In the genomic region with DNA sequence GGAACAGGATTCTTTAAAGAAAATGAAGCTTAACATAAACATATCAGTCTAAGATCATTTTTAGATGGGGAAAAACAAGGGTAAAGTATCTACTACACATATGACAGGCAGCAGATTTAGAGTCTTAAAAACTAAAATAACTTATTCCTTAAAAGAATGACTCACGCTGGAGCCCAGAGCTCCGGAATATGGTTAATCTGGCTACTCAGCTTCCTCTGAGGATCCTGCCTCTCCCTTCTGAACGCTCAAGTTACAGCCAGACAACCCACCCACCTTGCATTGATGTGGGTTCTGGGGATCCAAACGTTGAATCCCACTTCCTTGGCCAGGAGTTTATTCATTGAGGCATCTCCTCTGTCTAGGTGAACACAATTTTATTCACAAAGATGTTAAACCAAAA, we compare ENCODE assay signal across 25 mouse cellular contexts. TPM values are rescaled to one million over a fixed set of nuclear protein-coding genes. Genes with fewer than 3 reads are reported as not detected.
"Had no signal": no experiment of that assay in that cellular context is flagged by ENCODE, and none has a peak within 500 bp of the region (broad histone marks: within the 10 kb centered on the region; RNA-seq: fewer than 3 reads in every experiment).

No protein-coding gene starts in this region.

- H3K9me3 ChIP-seq: liver, embryonic 13.5 days; midbrain, embryonic 12.5 days; midbrain, embryonic 15.5 days; neural tube, embryonic 13.5 days had no signal

- H3K36me3 ChIP-seq: liver, embryonic 13.5 days; midbrain, embryonic 12.5 days; midbrain, embryonic 15.5 days; neural tube, embryonic 13.5 days had no signal

- H3K9ac ChIP-seq: liver, embryonic 13.5 days; midbrain, embryonic 12.5 days; midbrain, embryonic 15.5 days; neural tube, embryonic 13.5 days had no signal

- H3K27ac ChIP-seq: liver, embryonic 13.5 days; midbrain, embryonic 12.5 days; midbrain, embryonic 15.5 days; neural tube, embryonic 13.5 days; stomach, postnatal 0 days had no signal

- DNase-seq: kidney, adult 11 months; kidney, adult 8-10 months; kidney, postnatal 14 days; kidney, postnatal 4 days; liver, embryonic 13.5 days; lung, adult 2 months; lung, postnatal 14 days; lung, postnatal 4 days; retina, postnatal 1 day; thymus, adult 2 months; thymus, postnatal 14 days; thymus, postnatal 4 days had no signal

- H3K4me3 ChIP-seq: liver, embryonic 13.5 days; midbrain, embryonic 12.5 days; midbrain, embryonic 15.5 days; myocyte; neural tube, embryonic 13.5 days had no signal

- ATAC-seq: midbrain, embryonic 15.5 days had no signal

- H3K27me3 ChIP-seq: liver, embryonic 13.5 days; midbrain, embryonic 12.5 days; midbrain, embryonic 15.5 days; neural tube, embryonic 13.5 days had no signal

- H3K4me2 ChIP-seq: liver, embryonic 13.5 days; midbrain, embryonic 12.5 days; midbrain, embryonic 15.5 days; neural tube, embryonic 13.5 days had no signal

- H3K4me1 ChIP-seq: liver, embryonic 13.5 days; midbrain, embryonic 12.5 days; midbrain, embryonic 15.5 days; neural tube, embryonic 13.5 days had no signal

RNA-seq across cellular contexts. Expression of a gene that starts 26.0 kb away (rescaled TPM):
- total RNA-seq: liver, adult 2 months; megakaryocyte progenitor cell, adult 5-6 weeks; megakaryocyte-erythroid progenitor cell, adult 5-6 weeks; monocyte, adult 5-6 weeks; neutrophil, adult 5-6 weeks had no signal
- polyA plus RNA-seq: liver, adult 2 months; liver, embryonic 16.5 days; lung, adult 2 months; lung, embryonic 16.5 days; stomach, embryonic 14.5 days; stomach, postnatal 0 days had no signal
